In genomic region chr19:10333545-10334252, GRCm38 (mm10) we compare ENCODE assay signal across 8 mouse cellular contexts. TPM values are rescaled to one million over a fixed set of nuclear protein-coding genes. Genes with fewer than 3 reads are reported as not detected.
DNase-seq lines count a peak whose midpoint lies in the region; ATAC-seq and TF ChIP-seq lines count a peak whose summit lies in the region.

No protein-coding gene starts in this region.

- CTCF ChIA-PET in Patski (lab: Charles Lee): interaction anchor here (0.8 to 1.3 kb wide), 4 partner anchors 9 to 106 kb away, joined by 3 to 5 read pairs (median 4); no protein-coding TSS in a partner anchor

- no peak overlapping the region for H3K9ac ChIP-seq in stomach, embryonic 16.5 days (ENCODE audit: low read length)

- WGBS in kidney, adult 2 months: 40% methylated on average over 9 of the region's 9 CpGs
- 36% methylated on average over 9 of the region's 9 CpGs for WGBS in limb, embryonic 10.5 days
- WGBS in stomach, embryonic 16.5 days: 38% methylated on average over 9 of the region's 9 CpGs

- H3K4me3 ChIP-seq in gastrocnemius, adult 2 months: no peak overlapping the region
- H3K4me3 ChIP-seq in kidney, adult 2 months (ENCODE audit: insufficient read depth, low read depth, low read length): no peak overlapping the region
- no peak overlapping the region for H3K4me3 ChIP-seq in limb, embryonic 10.5 days
- no peak overlapping the region for H3K4me3 ChIP-seq in stomach, embryonic 16.5 days (replicated peaks; ENCODE audit: low read length)

- peak; percentile 84 for DNase-seq in 3T3-L1 (ENCODE audit: low read depth, low spot score)
- no peak for DNase-seq in Patski (ENCODE audit: low read depth, low spot score)
- DNase-seq in cerebellum, postnatal 4 days (ENCODE audit: low spot score in 2 of 2): peak; percentile 60 to 82
- DNase-seq in gastrocnemius, adult 2 months: peak; percentile 54
- DNase-seq in kidney, adult 2 months: peak; percentile 54
- DNase-seq in limb, embryonic 10.5 days (ENCODE audit: low spot score): peak; percentile 83

- intact Hi-C loops in gastrocnemius, adult 2 months (cut with DNase I): loop anchor here (1.0 to 5.0 kb wide), 3 partner anchors 105 to 169 kb away; no protein-coding TSS in a partner anchor

- H3K4me1 ChIP-seq in kidney, adult 2 months (ENCODE audit: control insufficient read depth, insufficient read depth, low read length): no peaks in the 10 kb centered on the region
- H3K4me1 ChIP-seq in limb, embryonic 10.5 days: peaks cover 4% of the 10 kb centered on the region
- H3K4me1 ChIP-seq in stomach, embryonic 16.5 days (ENCODE audit: control insufficient read depth, insufficient read depth, low read length): no peaks in the 10 kb centered on the region

- no peaks in the 10 kb centered on the region for H3K36me3 ChIP-seq in kidney, adult 2 months (ENCODE audit: control insufficient read depth, insufficient read depth, low read length)
- no peaks in the 10 kb centered on the region for H3K36me3 ChIP-seq in limb, embryonic 10.5 days
- no peaks in the 10 kb centered on the region for H3K36me3 ChIP-seq in stomach, embryonic 16.5 days (ENCODE audit: control insufficient read depth, insufficient read depth, low read length)

- POLR2A ChIA-PET in Patski (lab: Charles Lee): interaction anchor here (1.1 kb wide), 1 partner anchor 74 kb away, joined by 4 read pairs; no protein-coding TSS in a partner anchor

- in situ Hi-C loops in Patski (cut with MboI; ENCODE audit: low pct_unique_long_range_greater_than_20kb): no loop called here

- no peak overlapping the region for H3K4me2 ChIP-seq in stomach, embryonic 16.5 days (ENCODE audit: low read depth, low read length)

- no peak for ATAC-seq in Patski
- peak; percentile 49; the same call in 1 of the 2 replicates for ATAC-seq in monocyte, adult 5-6 weeks (replicated peaks; ENCODE audit: insufficient number of reproducible peaks, low FRiP score, low TSS enrichment, poor library complexity, severe bottlenecking)
- peak; percentile 46; the same call in 1 of the 2 replicates for ATAC-seq in stomach, embryonic 16.5 days (ENCODE audit: insufficient read depth, low FRiP score)

- TF ChIP-seq POLR2A in kidney, adult 2 months (IDR thresholded peaks at IDR 0.05; ENCODE audit: low read depth, low read length): no peak

- H3K27ac ChIP-seq in gastrocnemius, adult 2 months: no peak overlapping the region
- no peak overlapping the region for H3K27ac ChIP-seq in kidney, adult 2 months (ENCODE audit: insufficient read depth, low read depth, low read length)
- H3K27ac ChIP-seq in limb, embryonic 10.5 days: no peak overlapping the region
- H3K27ac ChIP-seq in stomach, embryonic 16.5 days (ENCODE audit: low read length): no peak overlapping the region

- no peaks in the 10 kb centered on the region for H3K9me3 ChIP-seq in limb, embryonic 10.5 days (replicated peaks)
- no peaks in the 10 kb centered on the region for H3K9me3 ChIP-seq in stomach, embryonic 16.5 days (replicated peaks; ENCODE audit: control insufficient read depth, low read length)

- peaks cover 66% of the 10 kb centered on the region for H3K27me3 ChIP-seq in Patski
- no peaks in the 10 kb centered on the region for H3K27me3 ChIP-seq in kidney, adult 2 months (replicated peaks; ENCODE audit: control insufficient read depth, insufficient read depth, low read length)
- peaks cover 32% of the 10 kb centered on the region for H3K27me3 ChIP-seq in limb, embryonic 10.5 days (ENCODE audit: low read depth, poor library complexity, severe bottlenecking)
- 0 out of 2 replicates have a peak, but pooled peaks cover 4% of the 10 kb centered on the region for H3K27me3 ChIP-seq in stomach, embryonic 16.5 days (ENCODE audit: control insufficient read depth, insufficient read depth, low read length)

- peak; percentile 97 for TF ChIP-seq CTCF in Patski (IDR thresholded peaks at IDR 0.05)
- peak; percentile 99 for TF ChIP-seq CTCF in gastrocnemius, adult 2 months (IDR thresholded peaks at IDR 0.05)
- TF ChIP-seq CTCF in kidney, adult 2 months (conservative IDR thresholded peaks at IDR 0.05; ENCODE audit: insufficient read depth, insufficient read length, low read depth, low read length): peak; percentile 89

RNA-seq across cellular contexts. Expression of gene Dagla, which starts 29.0 kb away (rescaled TPM):
- polyA plus RNA-seq in Patski (2021): 2.9 TPM
- total RNA-seq in gastrocnemius, adult 2 months (2021): 1 to 10 TPM; 7.2 to 8.6 TPM
- polyA plus RNA-seq in kidney, adult 2 months (2012; rRNA removed): 7.0 and 8.2 TPM in 2 replicates
- 1.8 and 2.2 TPM in 2 replicates for polyA plus RNA-seq in limb, embryonic 10.5 days (2016; fragmentation: Nextera tagmentation; extraction: Ambion mirVana)
- 0.39 to 0.43 TPM in 2 of 3 replicates, not detected in the other for total RNA-seq in monocyte, adult 5-6 weeks (2017)
- 2.9 and 3.4 TPM in 2 replicates for polyA plus RNA-seq in stomach, embryonic 16.5 days (2015; fragmentation: Nextera tagmentation; extraction: Ambion mirVana)

RNA-seq across cellular contexts. Expression of gene Syt7, which starts 55.2 kb away (rescaled TPM):
- polyA plus RNA-seq in Patski (2021): 4.1 TPM
- total RNA-seq in gastrocnemius, adult 2 months (2021): 1 to 10 TPM; 3.1 to 4.0 TPM
- 4.0 and 4.6 TPM in 2 replicates for polyA plus RNA-seq in kidney, adult 2 months (2012; rRNA removed)
- polyA plus RNA-seq in limb, embryonic 10.5 days (2016; fragmentation: Nextera tagmentation; extraction: Ambion mirVana): 0.33 and 0.41 TPM in 2 replicates
- total RNA-seq in monocyte, adult 5-6 weeks (2017): not detected in 3 replicates
- 0.84 TPM in 2 replicates for polyA plus RNA-seq in stomach, embryonic 16.5 days (2015; fragmentation: Nextera tagmentation; extraction: Ambion mirVana)
